ENCODE assay signal across 11 mouse cellular contexts in the genomic region with DNA sequence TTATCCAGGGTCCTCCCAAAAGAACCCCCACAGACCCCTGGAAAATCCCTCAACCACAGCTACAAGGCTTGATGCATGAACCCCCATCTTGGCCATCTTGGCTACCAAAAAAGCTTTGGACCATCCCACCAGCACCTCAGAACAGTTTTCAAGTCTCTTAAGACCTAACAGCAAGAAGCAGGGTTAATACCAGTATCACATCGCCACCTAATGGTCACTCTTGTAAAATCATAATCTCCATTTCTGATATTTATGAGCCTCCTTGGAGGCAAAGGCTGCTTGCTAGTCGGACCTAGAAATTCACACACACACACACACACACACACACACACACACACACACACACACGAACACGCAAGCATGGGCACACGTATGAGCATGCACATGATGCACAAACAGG. TPM values are rescaled to one million over a fixed set of nuclear protein-coding genes. Genes with fewer than 3 reads are reported as not detected.
DNase-seq lines count a peak whose midpoint lies in the region; ATAC-seq and TF ChIP-seq lines count a peak whose summit lies in the region.
"Had no signal": no experiment of that assay in that cellular context is flagged by ENCODE, and none has a peak within 500 bp of the region (broad histone marks: within the 10 kb centered on the region; RNA-seq: fewer than 3 reads in every experiment).

No protein-coding gene starts in this region.

- no peak overlapping the region for H3K4me3 ChIP-seq in limb, embryonic 14.5 days (replicated peaks; ENCODE audit: low read length)
- no peak overlapping the region for H3K4me3 ChIP-seq in limb, embryonic 10.5 days
- H3K4me3 ChIP-seq in layer of hippocampus, adult 2 months, result no peak overlapping the region
- no peak overlapping the region for H3K4me3 ChIP-seq in stomach, postnatal 0 days (ENCODE audit: low read depth, low read length)
- H3K4me3 ChIP-seq: erythroblast, embryonic 14.5 days; limb, embryonic 12.5 days; stomach, embryonic 15.5 days had no signal

- no peak overlapping the region for H3K9ac ChIP-seq in limb, embryonic 14.5 days (ENCODE audit: low read depth, low read length, severe bottlenecking)
- no peak overlapping the region for H3K9ac ChIP-seq in stomach, postnatal 0 days (ENCODE audit: low read length)
- H3K9ac ChIP-seq: limb, embryonic 12.5 days; stomach, embryonic 15.5 days had no signal

- no peak for ATAC-seq in CD4-positive, CD25-positive, alpha-beta regulatory T cell, adult 4 months
- ATAC-seq in limb, embryonic 14.5 days (ENCODE audit: low FRiP score, low read depth), result no peak
- ATAC-seq in stomach, postnatal 0 days (ENCODE audit: low FRiP score, low TSS enrichment), result no peak

- no peaks in the 10 kb centered on the region for H3K36me3 ChIP-seq in limb, embryonic 14.5 days (ENCODE audit: control insufficient read depth, insufficient read depth, low read length)
- no peaks in the 10 kb centered on the region for H3K36me3 ChIP-seq in limb, embryonic 10.5 days
- no peaks in the 10 kb centered on the region for H3K36me3 ChIP-seq in stomach, postnatal 0 days (ENCODE audit: control insufficient read depth, insufficient read depth, low read length)
- H3K36me3 ChIP-seq: limb, embryonic 12.5 days; stomach, embryonic 15.5 days had no signal

- H3K27me3 ChIP-seq in limb, embryonic 14.5 days (ENCODE audit: control insufficient read depth, insufficient read depth, low read length), result no peaks in the 10 kb centered on the region
- no peaks in the 10 kb centered on the region for H3K27me3 ChIP-seq in limb, embryonic 10.5 days (ENCODE audit: low read depth, poor library complexity, severe bottlenecking)
- no peaks in the 10 kb centered on the region for H3K27me3 ChIP-seq in stomach, postnatal 0 days (ENCODE audit: control insufficient read depth, insufficient read depth, low read length)
- H3K27me3 ChIP-seq: limb, embryonic 12.5 days; stomach, embryonic 15.5 days had no signal

- TF ChIP-seq CTCF in layer of hippocampus, adult 2 months (conservative IDR thresholded peaks at IDR 0.05), result peak; percentile 72
- TF ChIP-seq CTCF in stomach, postnatal 0 days (IDR thresholded peaks at IDR 0.05; ENCODE audit: low read depth), result peak; percentile 82

- no peak overlapping the region for H3K4me2 ChIP-seq in limb, embryonic 14.5 days (replicated peaks; ENCODE audit: low read depth, low read length, severe bottlenecking)
- H3K4me2 ChIP-seq in stomach, postnatal 0 days (replicated peaks; ENCODE audit: low read depth), result no peak overlapping the region
- H3K4me2 ChIP-seq: limb, embryonic 12.5 days; stomach, embryonic 15.5 days had no signal

- WGBS in limb, embryonic 14.5 days, result 7% methylated on average over 5 of the region's 5 CpGs
- 15% methylated on average over 5 of the region's 5 CpGs for WGBS in limb, embryonic 10.5 days
- 13% methylated on average over 5 of the region's 5 CpGs for WGBS in stomach, postnatal 0 days

- peak; percentile 3 for DNase-seq in CD4-positive, CD25-positive, alpha-beta regulatory T cell, adult 2 months (ENCODE audit: low read depth, low spot score)
- DNase-seq in limb, embryonic 14.5 days (ENCODE audit: low spot score), result peak; percentile 85
- DNase-seq in limb, embryonic 10.5 days (ENCODE audit: low spot score), result no peak
- peak; percentile 43 to 71 for DNase-seq in cerebellum, postnatal 14 days
- peak; percentile 58 to 61 for DNase-seq in layer of hippocampus, adult 2 months (ENCODE audit: low spot score in 2 of 2)
- no peak for DNase-seq in stomach, postnatal 0 days (ENCODE audit: low spot score)
- DNase-seq in gastrocnemius, postnatal 4 days (ENCODE audit: low spot score in 2 of 2), result no peak

- TF ChIP-seq EP300 in stomach, postnatal 0 days (optimal IDR thresholded peaks at IDR 0.05), result no peak

- no peaks in the 10 kb centered on the region for H3K4me1 ChIP-seq in limb, embryonic 14.5 days (ENCODE audit: control insufficient read depth, insufficient read depth, low read length)
- H3K4me1 ChIP-seq in limb, embryonic 10.5 days, result no peaks in the 10 kb centered on the region
- H3K4me1 ChIP-seq in stomach, postnatal 0 days (replicated peaks; ENCODE audit: control insufficient read depth, insufficient read depth), result no peaks in the 10 kb centered on the region
- H3K4me1 ChIP-seq: limb, embryonic 12.5 days; stomach, embryonic 15.5 days had no signal

- H3K9me3 ChIP-seq in limb, embryonic 14.5 days (ENCODE audit: control insufficient read depth, low read length), result no peaks in the 10 kb centered on the region
- H3K9me3 ChIP-seq in limb, embryonic 10.5 days (replicated peaks), result no peaks in the 10 kb centered on the region
- H3K9me3 ChIP-seq in stomach, postnatal 0 days (ENCODE audit: control insufficient read depth, low read length), result no peaks in the 10 kb centered on the region
- H3K9me3 ChIP-seq: limb, embryonic 12.5 days; stomach, embryonic 15.5 days had no signal

- no peak for TF ChIP-seq POLR2A in limb, embryonic 14.5 days (IDR thresholded peaks at IDR 0.05; ENCODE audit: borderline replicate concordance, extremely low read depth, insufficient read depth, insufficient read length)

- H3K27ac ChIP-seq in limb, embryonic 14.5 days (replicated peaks; ENCODE audit: low read depth, low read length), result no peak overlapping the region
- H3K27ac ChIP-seq in limb, embryonic 10.5 days, result no peak overlapping the region
- no peak overlapping the region for H3K27ac ChIP-seq in layer of hippocampus, adult 2 months
- no peak overlapping the region for H3K27ac ChIP-seq in stomach, postnatal 0 days (replicated peaks)
- H3K27ac ChIP-seq: limb, embryonic 12.5 days; stomach, embryonic 15.5 days had no signal

RNA-seq across cellular contexts. Expression of a gene that starts 40.1 kb away (rescaled TPM):
- not detected for polyA plus RNA-seq in CD4-positive, CD25-positive, alpha-beta regulatory T cell, adult 4 months (2017; shearing (Covaris generic))
- polyA plus RNA-seq in limb, embryonic 14.5 days (2012; rRNA removed), result 0.14 and 0.23 TPM in 2 replicates
- polyA plus RNA-seq in limb, embryonic 14.5 days (2014; fragmentation: Nextera tagmentation; extraction: Ambion mirVana), result 0.17 and 0.18 TPM in 2 replicates
- not detected in 2 replicates for polyA plus RNA-seq in limb, embryonic 10.5 days (2016; fragmentation: Nextera tagmentation; extraction: Ambion mirVana)
- 1 to 10 TPM; 1.4 to 1.9 TPM for total RNA-seq in layer of hippocampus, adult 2 months (2021)
- polyA plus RNA-seq in stomach, postnatal 0 days (2015; fragmentation: Nextera tagmentation; extraction: Ambion mirVana), result 5.6 and 6.0 TPM in 2 replicates
- under 1 TPM; 0.05 to 0.12 TPM for total RNA-seq in gastrocnemius, postnatal 4 days (2021)

Comparison
In these comparisons a context has a peak if more than half of its experiments do, and no peak if none do; other contexts are left out.
1. DNase-seq: peak in CD4-positive, CD25-positive, alpha-beta regulatory T cell, adult 2 months (single experiment), limb, embryonic 14.5 days (single experiment), cerebellum, postnatal 14 days (2 of 2) and layer of hippocampus, adult 2 months (2 of 2); none in limb, embryonic 10.5 days (single experiment), stomach, postnatal 0 days (single experiment) and gastrocnemius, postnatal 4 days (0 of 2).